Mouse (Mus musculus) kidney, embryonic 16.5 days (tissue): ENCODE data around the gene Prph. TPM values are rescaled to one million over a fixed set of nuclear protein-coding genes. Genes with fewer than 3 reads are reported as not detected.

Source experiments
- ATAC-seq: fragments of 200-750 bp; cut with Nextera tagmentation; 2 replicates; pipeline ENCODE4 v1.8.0; 2017; ENCODE audit warnings: moderate TSS enrichment; ENCODE audit not compliant: low FRiP score, low TSS enrichment
- H3K27ac ChIP-seq: fragments of 300-500 bp; sonication (generic); 2 replicates; pipeline ENCODE4 v1.5.1; 2014; ENCODE audit warnings: low read length
- H3K27me3 ChIP-seq: fragments of 300-500 bp; sonication (generic); 2 replicates; pipeline ENCODE4 v1.6.1; 2014; ENCODE audit warnings: low read length, control low read depth, mixed read lengths; ENCODE audit not compliant: insufficient read depth
- H3K36me3 ChIP-seq: fragments of 300-500 bp; sonication (generic); 2 replicates; pipeline ENCODE4 v1.6.1; 2014; ENCODE audit warnings: low read length, control low read depth, mixed read lengths; ENCODE audit not compliant: insufficient read depth
- H3K4me1 ChIP-seq: fragments of 300-500 bp; sonication (generic); 2 replicates; pipeline ENCODE4 v1.6.1; 2014; ENCODE audit warnings: low read length, control low read depth, mixed read lengths; ENCODE audit not compliant: insufficient read depth
- H3K4me2 ChIP-seq: fragments of 300-500 bp; sonication (generic); replicated peaks from 2 replicates; pipeline ENCODE4 v1.6.1; 2014; ENCODE audit warnings: low read depth, low read length
- H3K4me3 ChIP-seq: fragments of 300-500 bp; sonication (generic); 2 replicates; pipeline ENCODE4 v1.5.1; 2014; ENCODE audit warnings: mild to moderate bottlenecking, low read length
- H3K9ac ChIP-seq: fragments of 300-500 bp; sonication (generic); replicated peaks from 2 replicates; pipeline ENCODE4 v1.6.1; 2014; ENCODE audit warnings: low read length
- H3K9me3 ChIP-seq: fragments of 300-500 bp; sonication (generic); 2 replicates; pipeline ENCODE4 v1.6.1; 2016; ENCODE audit warnings: low read length, control low read depth
- WGBS: fragments of 180-500 bp; shearing (Covaris S2); extraction: QIAGEN DNeasy Blood & Tissue Kit; methylation state at CpG from one replicate; pipeline ENCODE4 v1.1.7; 2014; 5-methylcytosine and 5-hydroxymethylcytosine counted together
- polyA plus RNA-seq: library from polyadenylated mRNA; unstranded; fragments of >200 nt; fragmentation: Nextera tagmentation; extraction: Ambion mirVana; gene quantifications from 2 replicates; pipeline ENCODE4 v1.2.1, GENCODE M21; 2015

Gene Prph
- polyA plus RNA-seq, 1 experiment from 2014 or later, result 3.3 TPM

DNA sequence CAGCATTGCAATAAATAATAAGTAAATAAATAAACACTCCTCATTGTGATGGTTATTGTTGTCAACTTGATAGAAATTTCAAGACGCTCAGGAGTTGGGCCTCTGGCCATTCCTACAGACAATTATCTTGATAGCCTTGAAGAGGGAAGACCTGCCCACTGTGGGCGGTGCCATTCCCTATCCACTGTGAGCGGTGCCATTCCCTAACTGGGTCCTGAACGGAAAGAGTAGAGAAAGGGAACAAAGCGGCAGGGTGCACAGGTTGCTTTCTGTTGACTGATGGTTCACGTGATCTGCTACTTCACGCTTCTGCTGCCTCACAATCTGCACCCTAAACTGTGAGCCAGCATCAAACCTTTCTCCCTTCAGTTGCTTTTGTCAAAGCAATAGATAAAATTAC is 33.7 kb upstream of the Prph start:
- Histone ChIP-seq H3K4me1 (peaks cover 26% of the 10 kb centered on the region), H3K27ac (no peak overlapping the region), H3K4me3 (no peak overlapping the region), H3K9ac (no peak overlapping the region), H3K9me3 (peaks cover 3% of the 10 kb centered on the region; the same call in 1 of the 2 replicates), H3K27me3 (no peaks in the 10 kb centered on the region), H3K36me3 (no peaks in the 10 kb centered on the region), H3K4me2 (no peak overlapping the region)
- no peak for ATAC-seq
- 97% methylated on average over 7 of the region's 7 CpGs for WGBS

GRCm38 (mm10) chr15:99024668-99025314 is 30.2 kb upstream of the Prph start:
- peaks cover 3% of the 10 kb centered on the region; the same call in 1 of the 2 replicates for H3K9me3 ChIP-seq
- H3K4me2 ChIP-seq, result no peak overlapping the region
- 19% methylated on average over 7 of the region's 8 CpGs for WGBS
- no peak overlapping the region for H3K4me3 ChIP-seq
- H3K4me1 ChIP-seq, result peaks cover 6% of the 10 kb centered on the region
- no peak overlapping the region for H3K9ac ChIP-seq
- no peaks in the 10 kb centered on the region for H3K27me3 ChIP-seq
- no peak for ATAC-seq
- H3K27ac ChIP-seq, result no peak overlapping the region
- no peaks in the 10 kb centered on the region for H3K36me3 ChIP-seq

DNA sequence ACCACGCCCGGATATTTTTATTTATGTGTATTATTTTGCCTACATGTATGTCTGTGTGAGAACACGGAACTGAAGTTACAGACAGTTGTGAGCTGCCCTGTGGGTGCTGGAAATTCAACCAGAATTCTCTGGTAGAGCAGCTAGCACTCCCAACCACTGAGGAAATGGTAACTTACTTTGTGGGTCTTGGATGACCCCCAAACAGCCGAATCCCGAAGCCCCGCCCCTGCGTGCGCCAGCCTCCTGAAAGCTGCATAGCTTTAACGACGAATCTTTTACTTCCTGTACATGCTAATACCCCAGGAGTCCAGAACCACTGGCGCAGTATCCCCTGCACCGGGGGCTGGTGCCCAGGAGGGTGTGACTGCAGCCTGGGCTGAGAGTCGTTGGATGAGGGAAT is 29.6 kb upstream of the Prph start:
- Histone ChIP-seq H3K27ac (no peak overlapping the region), H3K4me1 (peaks cover 6% of the 10 kb centered on the region), H3K9ac (no peak overlapping the region), H3K4me3 (no peak overlapping the region), H3K27me3 (no peaks in the 10 kb centered on the region), H3K36me3 (no peaks in the 10 kb centered on the region), H3K9me3 (peaks cover 3% of the 10 kb centered on the region; the same call in 1 of the 2 replicates), H3K4me2 (no peak overlapping the region)
- 81% methylated on average over 13 of the region's 13 CpGs for WGBS
- ATAC-seq, result no peak

- no peak for ATAC-seq
- WGBS, result 63% methylated on average over 4 of the region's 4 CpGs
These were observed 28.7 kb upstream of the Prph start for GRCm38 (mm10) chr15:99026259-99026658.

GRCm38 (mm10) chr15:99027116-99027515 is 27.9 kb upstream of the Prph start:
- Histone ChIP-seq H3K9me3 (no peaks in the 10 kb centered on the region), H3K27me3 (no peaks in the 10 kb centered on the region), H3K27ac (no peak overlapping the region), H3K4me2 (no peak overlapping the region), H3K36me3 (no peaks in the 10 kb centered on the region), H3K4me3 (no peak overlapping the region), H3K9ac (no peak overlapping the region), H3K4me1 (peaks cover 19% of the 10 kb centered on the region)
- ATAC-seq, result no peak
- 80% methylated on average over 5 of the region's 5 CpGs for WGBS

More at GRCm38 (mm10) chr15:99026259-99026658, 28.7 kb upstream of the Prph start:
- Histone ChIP-seq H3K4me2 (no peak overlapping the region), H3K4me3 (no peak overlapping the region), H3K9me3 (peaks cover 1% of the 10 kb centered on the region; the same call in 1 of the 2 replicates), H3K27ac (no peak overlapping the region), H3K36me3 (no peaks in the 10 kb centered on the region), H3K27me3 (no peaks in the 10 kb centered on the region), H3K4me1 (peaks cover 10% of the 10 kb centered on the region), H3K9ac (no peak overlapping the region)

GRCm38 (mm10) chr15:99028874-99029458 is 26.0 kb upstream of the Prph start:
- WGBS, result 1% methylated on average over 8 of the region's 10 CpGs
- peak overlapping the region; percentile 76 for H3K4me2 ChIP-seq
- no peak for ATAC-seq
- no peaks in the 10 kb centered on the region for H3K27me3 ChIP-seq
- no peaks in the 10 kb centered on the region for H3K9me3 ChIP-seq
- peak overlapping the region; percentile 85 for H3K27ac ChIP-seq
- H3K4me3 ChIP-seq, result peak overlapping the region; percentile 54
- peaks cover 32% of the 10 kb centered on the region for H3K4me1 ChIP-seq
- H3K36me3 ChIP-seq, result no peaks in the 10 kb centered on the region
- peak overlapping the region; percentile 68 for H3K9ac ChIP-seq

GRCm38 (mm10) chr15:99029619-99030584 is 25.1 kb upstream of the Prph start, which contains the start of gene Tuba1c:
TSS of gene Tuba1c (plus strand) at chr15:99029891.
- ATAC-seq, result peak; percentile 94
- peak within 1 kb of the TSS; percentile 76 for H3K4me2 ChIP-seq
- H3K9me3 ChIP-seq, result no peaks in the 10 kb centered on the region
- H3K36me3 ChIP-seq, result peaks cover 5% of the 10 kb centered on the region
- H3K4me3 ChIP-seq, result peak within 1 kb of the TSS; percentile 54
- peak within 1 kb of the TSS; percentile 68 for H3K9ac ChIP-seq
- peaks cover 36% of the 10 kb centered on the region for H3K4me1 ChIP-seq
- H3K27me3 ChIP-seq, result no peaks in the 10 kb centered on the region
- WGBS, result under 1% methylated on average over 52 of the region's 52 CpGs
- peak within 1 kb of the TSS; percentile 85 for H3K27ac ChIP-seq

DNA sequence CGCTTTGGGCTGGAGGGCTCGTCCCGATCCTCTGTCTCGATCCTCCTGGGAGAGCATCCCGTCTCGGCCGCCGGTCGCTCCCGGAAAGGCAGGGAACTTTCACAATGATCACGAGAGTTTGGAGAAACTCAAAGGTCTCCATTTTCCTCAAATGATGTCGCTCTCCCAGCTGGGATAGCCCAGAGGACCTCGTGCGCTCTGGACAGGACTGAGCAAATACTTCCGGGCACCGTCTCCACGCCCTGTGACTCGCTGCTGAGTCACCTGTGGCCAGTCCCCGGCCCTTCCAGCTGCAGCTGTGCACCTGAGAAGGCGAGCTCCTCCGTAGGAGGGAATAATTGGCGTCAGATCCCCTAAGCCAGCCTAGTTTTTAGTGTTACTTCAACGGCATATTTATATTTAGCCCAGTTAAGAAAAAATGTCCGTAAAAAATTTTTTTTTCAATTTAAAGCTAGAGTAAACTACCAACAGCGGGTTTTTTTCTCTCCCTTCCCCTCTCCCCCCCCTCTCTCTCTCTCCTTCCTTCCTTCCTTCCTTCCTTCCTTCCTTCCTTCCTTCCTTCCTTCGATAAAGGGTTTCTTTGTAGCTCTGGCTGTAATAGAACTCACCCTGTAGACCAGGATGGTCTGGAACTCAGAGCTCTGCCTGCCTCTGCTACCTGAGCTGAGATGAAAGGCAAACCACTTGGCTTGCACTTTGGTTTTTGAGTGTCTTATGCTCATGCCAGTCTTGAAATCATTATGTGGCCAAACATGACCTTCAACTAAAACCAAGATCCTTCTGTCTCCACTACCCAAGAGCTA is 24.2 kb upstream of the Prph start:
- Histone ChIP-seq H3K4me2 (peak overlapping the region; percentile 76), H3K9ac (peak overlapping the region; percentile 68), H3K9me3 (no peaks in the 10 kb centered on the region), H3K36me3 (peaks cover 14% of the 10 kb centered on the region), H3K27me3 (no peaks in the 10 kb centered on the region), H3K4me3 (peak overlapping the region; percentile 54), H3K27ac (peak overlapping the region; percentile 85), H3K4me1 (peaks cover 38% of the 10 kb centered on the region)
- 8% methylated on average over 26 of the region's 26 CpGs for WGBS
- peak; percentile 57; the same call in 1 of the 2 replicates for ATAC-seq

GRCm38 (mm10) chr15:99031388-99031675 is 23.6 kb upstream of the Prph start:
- 76% methylated on average over 4 of the region's 4 CpGs for WGBS
- Histone ChIP-seq H3K9ac (peak overlapping the region; percentile 68), H3K27ac (peak overlapping the region; percentile 85; the same call in 1 of the 2 replicates), H3K4me1 (peaks cover 39% of the 10 kb centered on the region), H3K4me3 (peak overlapping the region; percentile 54), H3K36me3 (peaks cover 19% of the 10 kb centered on the region), H3K4me2 (peak overlapping the region; percentile 76), H3K27me3 (no peaks in the 10 kb centered on the region), H3K9me3 (no peaks in the 10 kb centered on the region)
- no peak for ATAC-seq
